Mouse (Mus musculus) forebrain, postnatal 0 days (tissue): ENCODE data around the gene Cenpm. TPM values are rescaled to one million over a fixed set of nuclear protein-coding genes. Genes with fewer than 3 reads are reported as not detected.

Source experiments
- ATAC-seq: fragments of 200-750 bp; cut with Nextera tagmentation; 2 replicates; pipeline ENCODE4 v1.8.0; 2017; ENCODE audit warnings: mild to moderate bottlenecking, moderate library complexity
- DNase-seq: peaks from one replicate; pipeline ENCODE4 v3.0.0-alpha.2; 2015
- H3K27ac ChIP-seq: fragments of 300-500 bp; sonication (generic); 2 replicates; pipeline ENCODE4 v1.5.1; 2014; ENCODE audit warnings: low read depth, mild to moderate bottlenecking, antibody characterized with exemption, low read length, moderate library complexity, mixed read lengths
- H3K27me3 ChIP-seq: fragments of 300-500 bp; sonication (generic); 2 replicates; pipeline ENCODE4 v1.6.1; 2014; ENCODE audit warnings: mild to moderate bottlenecking, low read length, mixed read lengths; ENCODE audit not compliant: insufficient read depth
- H3K36me3 ChIP-seq: fragments of 300-500 bp; sonication (generic); 2 replicates; pipeline ENCODE4 v1.6.1; 2014; ENCODE audit warnings: mild to moderate bottlenecking, moderate library complexity; ENCODE audit not compliant: insufficient read depth
- H3K4me1 ChIP-seq: fragments of 300-500 bp; sonication (generic); 2 replicates; pipeline ENCODE4 v1.6.1; 2014; ENCODE audit warnings: antibody characterized with exemption; ENCODE audit not compliant: insufficient read depth
- H3K4me2 ChIP-seq: fragments of 300-500 bp; sonication (generic); 2 replicates; pipeline ENCODE4 v1.6.1; 2014; ENCODE audit warnings: low read depth, mild to moderate bottlenecking, moderate library complexity
- H3K4me3 ChIP-seq: fragments of 300-500 bp; sonication (generic); 2 replicates; pipeline ENCODE4 v1.5.1; 2014; ENCODE audit warnings: low read depth, low read length, mixed read lengths
- H3K9ac ChIP-seq: fragments of 300-500 bp; sonication (generic); 2 replicates; pipeline ENCODE4 v1.6.1; 2014; ENCODE audit warnings: mild to moderate bottlenecking
- H3K9me3 ChIP-seq: fragments of 300-500 bp; sonication (generic); 2 replicates; pipeline ENCODE4 v1.6.1; 2016; ENCODE audit warnings: low read length
- CTCF ChIP-seq: sonication (generic); IDR thresholded peaks from 2 replicates; pipeline ENCODE4 v1.5.1; 2016; ENCODE audit warnings: antibody characterized with exemption, control low read depth, low read depth
- WGBS: fragments of 180-500 bp; shearing (Covaris S2); extraction: QIAGEN DNeasy Blood & Tissue Kit; methylation state at CpG from one replicate; pipeline ENCODE4 v1.1.7; 2014; 5-methylcytosine and 5-hydroxymethylcytosine counted together
- polyA plus RNA-seq: library from polyadenylated mRNA; unstranded; fragments of >200 nt; fragmentation: Nextera tagmentation; extraction: Ambion mirVana; gene quantifications from 2 replicates; pipeline ENCODE4 v1.2.1, GENCODE M21; 2015
- total RNA-seq: library from RNA; depleted of rRNA; stranded (reverse); fragments of >200 nt; gene quantifications from 2 replicates; pipeline ENCODE4 v1.2.3, GENCODE M21; 2014

Gene Cenpm
- total and polyA plus RNA-seq, 2 experiments from 2014 or later, result 8.9 to 18.7 TPM

GRCm38 (mm10) chr15:82277591-82277990, 33.0 kb upstream of the Cenpm start:
- DNase-seq (no peak), ATAC-seq (no peak)
- Histone ChIP-seq H3K4me3 (no peak overlapping the region; the same call in 1 of the 2 replicates), H3K36me3 (peaks cover 42% of the 10 kb centered on the region), H3K9ac (peak overlapping the region; percentile 31; the same call in 1 of the 2 replicates), H3K27ac (peak overlapping the region; percentile 94; the same call in 1 of the 2 replicates), H3K4me2 (peak overlapping the region; percentile 90), H3K9me3 (no peaks in the 10 kb centered on the region), H3K4me1 (peaks cover 20% of the 10 kb centered on the region), H3K27me3 (peaks cover 2% of the 10 kb centered on the region; the same call in 1 of the 2 replicates)
- no peak for TF ChIP-seq CTCF
- WGBS, result 62% methylated on average over 5 of the region's 5 CpGs

DNA sequence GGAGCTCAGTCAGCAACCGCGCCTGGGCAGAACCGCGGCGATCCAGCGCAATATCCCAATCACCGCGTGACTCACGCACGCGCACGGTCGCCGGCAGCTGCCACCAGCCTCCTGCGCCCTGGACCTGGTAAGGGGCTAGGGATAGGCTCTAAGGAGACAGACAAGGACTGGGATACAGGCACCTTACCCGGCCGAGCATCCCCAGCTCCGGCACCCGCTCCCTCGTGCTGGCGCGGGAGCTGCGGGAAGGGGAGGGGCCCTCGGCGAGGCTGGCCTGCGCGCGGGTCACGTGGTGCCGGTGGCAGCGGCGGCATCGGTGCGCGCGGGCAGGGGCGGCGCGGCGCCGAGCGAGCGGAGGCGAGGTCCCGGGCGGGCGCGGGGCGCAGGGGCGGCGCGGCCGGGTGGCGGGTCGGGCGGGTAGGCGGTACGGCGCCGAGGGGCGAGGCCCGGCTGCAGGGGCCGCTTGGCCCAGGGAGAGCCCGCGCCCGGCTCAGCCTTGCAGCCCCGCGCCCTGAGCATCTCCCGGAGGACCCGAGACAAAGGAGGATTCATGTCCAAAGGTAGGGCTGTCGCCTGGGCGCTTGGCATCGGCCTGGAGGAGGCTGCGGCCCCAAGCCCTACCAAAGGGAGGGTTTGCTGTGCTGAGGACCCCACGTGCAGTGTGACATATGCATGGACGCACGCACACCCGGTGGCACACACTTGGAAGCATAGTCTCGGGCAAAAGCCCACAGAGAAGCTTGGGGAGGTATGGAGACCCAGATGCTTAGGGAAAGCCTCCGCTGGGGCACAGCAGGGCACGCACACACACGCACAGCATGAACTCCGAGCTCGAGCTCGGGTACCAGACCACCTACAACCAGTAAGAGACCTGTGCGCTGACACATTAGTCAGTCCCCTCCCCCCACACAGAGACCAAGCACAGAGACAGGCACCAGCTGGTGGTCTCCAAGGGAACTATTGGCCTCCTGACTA, 30.7 kb upstream of the Cenpm start:
- peak overlapping the region; percentile 90 for H3K4me2 ChIP-seq
- H3K4me3 ChIP-seq, result peak overlapping the region; percentile 70
- H3K27me3 ChIP-seq, result peaks cover 3% of the 10 kb centered on the region; the same call in 1 of the 2 replicates
- DNase-seq (peak; percentile 88), ATAC-seq (peak; percentile 79)
- peak overlapping the region; percentile 93 for H3K9ac ChIP-seq
- peaks cover 20% of the 10 kb centered on the region for H3K4me1 ChIP-seq
- 1% methylated on average over 60 of the region's 86 CpGs for WGBS
- no peaks in the 10 kb centered on the region for H3K9me3 ChIP-seq
- peaks cover 23% of the 10 kb centered on the region for H3K36me3 ChIP-seq
- peak overlapping the region; percentile 94 for H3K27ac ChIP-seq
- TF ChIP-seq CTCF, result peak; percentile 15; the same call in 1 of the 2 replicates

- 30% methylated on average over 6 of the region's 6 CpGs for WGBS
- no peaks in the 10 kb centered on the region for H3K9me3 ChIP-seq
- ATAC-seq (no peak), DNase-seq (no peak)
- TF ChIP-seq CTCF, result no peak
- peak within 1 kb of the TSS; percentile 94 for H3K27ac ChIP-seq
- H3K9ac ChIP-seq, result peak within 1 kb of the TSS; percentile 93
- H3K4me2 ChIP-seq, result peak within 1 kb of the TSS; percentile 90
- H3K27me3 ChIP-seq, result peaks cover 3% of the 10 kb centered on the region; the same call in 1 of the 2 replicates
- H3K4me3 ChIP-seq, result peak within 1 kb of the TSS; percentile 70
- H3K36me3 ChIP-seq, result peaks cover 17% of the 10 kb centered on the region
- H3K4me1 ChIP-seq, result peaks cover 20% of the 10 kb centered on the region
Measured at GRCm38 (mm10) chr15:82274593-82274926, 30.0 kb upstream of the Cenpm start, which contains the start of gene Sept3. Sept3 (plus strand) TSS chr15:82274893.

DNA sequence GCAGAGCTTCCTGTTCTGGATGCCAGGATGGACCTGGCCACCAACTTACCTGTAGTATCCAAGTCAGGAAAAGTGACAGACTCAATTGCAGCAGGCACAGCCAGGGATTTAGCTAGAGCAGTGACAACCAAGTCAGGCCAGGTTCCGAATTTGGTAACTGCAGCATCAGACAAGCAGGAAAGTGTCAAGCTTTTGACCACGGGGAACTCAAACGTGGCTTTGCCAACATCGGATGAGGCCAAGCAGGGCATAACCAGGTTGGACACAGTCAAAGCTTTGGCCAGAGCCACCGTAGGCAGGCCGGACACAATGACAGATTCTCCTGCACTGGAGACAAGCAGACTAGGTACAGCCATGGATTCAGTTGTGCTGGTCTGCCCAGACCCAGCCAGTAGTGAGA, 27.7 kb upstream of the Cenpm start:
- ATAC-seq (no peak), DNase-seq (no peak)
- no peaks in the 10 kb centered on the region for H3K36me3 ChIP-seq
- peaks cover 24% of the 10 kb centered on the region for H3K4me1 ChIP-seq
- H3K9ac ChIP-seq, result no peak overlapping the region
- H3K27ac ChIP-seq, result no peak overlapping the region
- H3K27me3 ChIP-seq, result peaks cover 3% of the 10 kb centered on the region; the same call in 1 of the 2 replicates
- no peak overlapping the region for H3K4me2 ChIP-seq
- no peak for TF ChIP-seq CTCF
- H3K4me3 ChIP-seq, result no peak overlapping the region
- WGBS, result 92% methylated on average over 6 of the region's 6 CpGs
- H3K9me3 ChIP-seq, result no peaks in the 10 kb centered on the region

DNA sequence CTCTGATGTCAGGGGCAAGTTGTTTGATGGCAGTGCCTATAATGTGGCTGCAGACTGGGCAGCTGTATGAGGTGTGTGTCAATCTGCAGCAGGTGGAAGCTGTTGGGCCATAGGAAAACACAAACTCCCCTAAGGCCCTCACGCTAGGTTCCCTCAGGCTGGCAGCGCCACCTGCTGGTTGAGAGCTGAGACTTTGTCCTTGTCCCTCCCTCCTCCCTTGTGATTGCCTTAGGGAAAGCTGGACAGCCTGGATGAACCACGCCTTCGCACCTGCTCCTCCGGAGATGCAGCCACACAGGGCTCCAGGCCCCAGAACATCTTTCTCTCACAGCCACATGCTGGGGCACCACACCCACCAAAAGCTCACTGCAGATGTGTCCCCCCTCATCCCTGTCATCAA, 26.7 kb upstream of the Cenpm start:
- Histone ChIP-seq H3K4me2 (no peak overlapping the region), H3K36me3 (no peaks in the 10 kb centered on the region), H3K9me3 (no peaks in the 10 kb centered on the region), H3K4me3 (no peak overlapping the region), H3K9ac (no peak overlapping the region), H3K4me1 (peaks cover 18% of the 10 kb centered on the region; the same call in 1 of the 2 replicates), H3K27me3 (peaks cover 3% of the 10 kb centered on the region; the same call in 1 of the 2 replicates), H3K27ac (no peak overlapping the region)
- DNase-seq (peak; percentile 89), ATAC-seq (peak; percentile 19; the same call in 1 of the 2 replicates)
- TF ChIP-seq CTCF, result peak; percentile 96
- WGBS, result 0% methylated on average over 5 of the region's 5 CpGs

- Histone ChIP-seq H3K9me3 (no peaks in the 10 kb centered on the region), H3K4me1 (peaks cover 9% of the 10 kb centered on the region; the same call in 1 of the 2 replicates), H3K27me3 (peaks cover 3% of the 10 kb centered on the region; the same call in 1 of the 2 replicates), H3K9ac (no peak overlapping the region), H3K4me3 (no peak overlapping the region), H3K27ac (peak overlapping the region; percentile 50; the same call in 1 of the 2 replicates), H3K4me2 (no peak overlapping the region), H3K36me3 (no peaks in the 10 kb centered on the region)
- no peak for TF ChIP-seq CTCF
- ATAC-seq (peak; percentile 47), DNase-seq (no peak)
- 63% methylated on average over 9 of the region's 9 CpGs for WGBS
Measured at GRCm38 (mm10) chr15:82268783-82269182, 24.2 kb upstream of the Cenpm start.
